Mouse (Mus musculus) heart, embryonic 14.5 days (tissue): ENCODE results near the gene Grb10. TPM values are rescaled to one million over a fixed set of nuclear protein-coding genes. Genes with fewer than 3 reads are reported as not detected.

Experiments
- ATAC-seq: fragments of 200-750 bp; cut with Nextera tagmentation; 2 replicates; pipeline ENCODE4 v1.8.0; 2017; ENCODE audit warnings: low read depth, moderate TSS enrichment; ENCODE audit not compliant: insufficient number of reproducible peaks, insufficient read depth, low FRiP score
- H3K27ac ChIP-seq, 2 experiments: fragments of 200-500 bp in 1 of 2; fragments of 300-500 bp in 1 of 2; sonication (generic) in 1 of 2; replicated peaks in 1 of 2; 2 replicates each; pipeline ENCODE4 v1.5.1; 2012 to 2014; ENCODE audit warnings: low read depth in 2 of 2, low read length in 2 of 2, control low read depth in 1 of 2, mild to moderate bottlenecking in 1 of 2, mixed read lengths in 1 of 2; ENCODE audit not compliant: control insufficient read depth in 1 of 2, insufficient read depth in 1 of 2
- H3K27me3 ChIP-seq: fragments of 300-500 bp; sonication (generic); 2 replicates; pipeline ENCODE4 v1.6.1; 2014; ENCODE audit warnings: mild to moderate bottlenecking, low read length, control low read depth; ENCODE audit not compliant: control insufficient read depth, insufficient read depth
- H3K36me3 ChIP-seq: fragments of 300-500 bp; sonication (generic); 2 replicates; pipeline ENCODE4 v1.6.1; 2014; ENCODE audit warnings: mild to moderate bottlenecking, control low read depth, low read length, mixed read lengths; ENCODE audit not compliant: control insufficient read depth, insufficient read depth
- H3K4me1 ChIP-seq, 2 experiments: fragments of 200-500 bp in 1 of 2; fragments of 300-500 bp in 1 of 2; sonication (generic) in 1 of 2; 2 replicates each; pipeline ENCODE4 v1.6.1; 2012 to 2014; ENCODE audit warnings: low read length in 2 of 2, control low read depth in 1 of 2, mixed read lengths in 1 of 2; ENCODE audit not compliant: control insufficient read depth in 2 of 2, insufficient read depth in 2 of 2
- H3K4me2 ChIP-seq: fragments of 300-500 bp; sonication (generic); 2 replicates; pipeline ENCODE4 v1.6.1; 2014; ENCODE audit warnings: mild to moderate bottlenecking, low read length
- H3K4me3 ChIP-seq, 2 experiments: fragments of 200-500 bp in 1 of 2; fragments of 300-500 bp in 1 of 2; sonication (generic) in 1 of 2; 2 replicates each; pipeline ENCODE4 v1.5.1; 2012 to 2014; ENCODE audit warnings: low read length in 2 of 2, mild to moderate bottlenecking in 2 of 2, control low read depth in 1 of 2, low read depth in 1 of 2, moderate library complexity in 1 of 2; ENCODE audit not compliant: control insufficient read depth in 1 of 2, insufficient read depth in 1 of 2
- H3K9ac ChIP-seq: fragments of 300-500 bp; sonication (generic); 2 replicates; pipeline ENCODE4 v1.6.1; 2014; ENCODE audit warnings: mild to moderate bottlenecking, low read length
- H3K9me3 ChIP-seq: fragments of 300-500 bp; sonication (generic); 2 replicates; pipeline ENCODE4 v1.6.1; 2016; ENCODE audit warnings: low read length, control low read depth; ENCODE audit not compliant: control insufficient read depth
- WGBS: fragments of 180-500 bp; shearing (Covaris S2); extraction: QIAGEN DNeasy Blood & Tissue Kit; methylation state at CpG from one replicate; pipeline ENCODE4 v1.1.7; 2014; 5-methylcytosine and 5-hydroxymethylcytosine counted together
- polyA plus RNA-seq: library from polyadenylated mRNA; unstranded; fragments of >200 nt; fragmentation: Nextera tagmentation; extraction: Ambion mirVana; gene quantifications from 2 replicates; pipeline ENCODE4 v1.2.1, GENCODE M21; 2014

Gene Grb10
- polyA plus RNA-seq, 1 experiment from 2014 or later = 330 TPM

- Histone ChIP-seq H3K27ac (peak overlapping the region in 1 of 2 experiments; percentile 39; a peak in 1 of 4 replicates), H3K4me2 (peak overlapping the region; percentile 73), H3K4me3 (no peak overlapping the region), H3K4me1 (peaks cover 0 to 7% of the 10 kb centered on the region in 2 experiments; a peak in 2 of 4 replicates), H3K36me3 (0 out of 2 replicates have a peak, but pooled peaks cover 6% of the 10 kb centered on the region), H3K27me3 (peaks cover 78% of the 10 kb centered on the region), H3K9me3 (no peaks in the 10 kb centered on the region), H3K9ac (0 out of 2 replicates have a peak overlapping the region, but pooled peaks have one; percentile 98)
- 21% methylated on average over 3 of the region's 3 CpGs for WGBS
- no peak for ATAC-seq
These were observed 615 bp upstream of the Grb10 start for GRCm38 (mm10) chr11:12039098-12039497.

- Histone ChIP-seq H3K4me3 (peak overlapping the region; percentile 72 to 81), H3K27ac (peak overlapping the region; percentile 85 to 95), H3K9ac (peak overlapping the region; percentile 98), H3K36me3 (0 out of 2 replicates have a peak, but pooled peaks cover 6% of the 10 kb centered on the region), H3K9me3 (no peaks in the 10 kb centered on the region), H3K4me2 (peak overlapping the region; percentile 73), H3K27me3 (peaks cover 87% of the 10 kb centered on the region), H3K4me1 (peaks cover 0 to 7% of the 10 kb centered on the region in 2 experiments; a peak in 3 of 4 replicates)
- WGBS = 7% methylated on average over 48 of the region's 48 CpGs
- peak; percentile 1; the same call in 1 of the 2 replicates for ATAC-seq
These were observed 604 bp downstream of the Grb10 start for GRCm38 (mm10) chr11:12037689-12038469.

- ATAC-seq = peak; percentile 76
- 0 out of 2 replicates have a peak, but pooled peaks cover 6% of the 10 kb centered on the region for H3K36me3 ChIP-seq
- peak overlapping the region; percentile 98 for H3K9ac ChIP-seq
- no peaks in the 10 kb centered on the region for H3K9me3 ChIP-seq
- peak overlapping the region; percentile 73 for H3K4me2 ChIP-seq
- H3K4me1 ChIP-seq = peaks cover 0 to 7% of the 10 kb centered on the region in 2 experiments; a peak in 3 of 4 replicates
- WGBS = 2% methylated on average over 47 of the region's 93 CpGs
- peak overlapping the region; percentile 72 to 81 for H3K4me3 ChIP-seq
- H3K27me3 ChIP-seq = peaks cover 88% of the 10 kb centered on the region
- peak overlapping the region; percentile 85 to 95 for H3K27ac ChIP-seq
These were observed 1.3 kb downstream of the Grb10 start for GRCm38 (mm10) chr11:12037075-12037686.

- H3K9ac ChIP-seq = peak overlapping the region; percentile 98
- H3K4me3 ChIP-seq = peak overlapping the region; percentile 72 to 81
- ATAC-seq = no peak
- no peaks in the 10 kb centered on the region for H3K9me3 ChIP-seq
- H3K36me3 ChIP-seq = 0 out of 2 replicates have a peak, but pooled peaks cover 10% of the 10 kb centered on the region
- peaks cover 0 to 13% of the 10 kb centered on the region in 2 experiments; a peak in 3 of 4 replicates for H3K4me1 ChIP-seq
- H3K27ac ChIP-seq = peak overlapping the region; percentile 83 to 95
- peak overlapping the region; percentile 73 for H3K4me2 ChIP-seq
- H3K27me3 ChIP-seq = peaks cover 87% of the 10 kb centered on the region
- 4% methylated on average over 42 of the region's 65 CpGs for WGBS
These were observed 2.3 kb downstream of the Grb10 start for GRCm38 (mm10) chr11:12035916-12036910.

GRCm38 (mm10) chr11:12035324-12035723, 3.2 kb downstream of the Grb10 start:
- Histone ChIP-seq H3K9me3 (no peaks in the 10 kb centered on the region), H3K27me3 (peaks cover 87% of the 10 kb centered on the region), H3K36me3 (0 out of 2 replicates have a peak, but pooled peaks cover 12% of the 10 kb centered on the region), H3K4me2 (peak overlapping the region; percentile 73), H3K9ac (peak overlapping the region; percentile 98), H3K4me1 (peaks cover 0 to 16% of the 10 kb centered on the region in 2 experiments; a peak in 3 of 4 replicates), H3K27ac (peak overlapping the region; percentile 83 to 95), H3K4me3 (peak overlapping the region; percentile 72 to 81)
- ATAC-seq = no peak
- 7% methylated on average over 12 of the region's 12 CpGs for WGBS

GRCm38 (mm10) chr11:12034781-12035180, 3.7 kb downstream of the Grb10 start:
- ATAC-seq = no peak
- 40% methylated on average over 4 of the region's 4 CpGs for WGBS
- Histone ChIP-seq H3K27me3 (peaks cover 86% of the 10 kb centered on the region), H3K9ac (peak overlapping the region; percentile 98), H3K36me3 (0 out of 2 replicates have a peak, but pooled peaks cover 15% of the 10 kb centered on the region), H3K4me3 (peak overlapping the region; percentile 51 to 72), H3K4me2 (peak overlapping the region; percentile 73), H3K9me3 (no peaks in the 10 kb centered on the region), H3K4me1 (peaks cover 0 to 16% of the 10 kb centered on the region in 2 experiments; a peak in 3 of 4 replicates), H3K27ac (peak overlapping the region; percentile 67 to 95)
